In the genomic region with DNA sequence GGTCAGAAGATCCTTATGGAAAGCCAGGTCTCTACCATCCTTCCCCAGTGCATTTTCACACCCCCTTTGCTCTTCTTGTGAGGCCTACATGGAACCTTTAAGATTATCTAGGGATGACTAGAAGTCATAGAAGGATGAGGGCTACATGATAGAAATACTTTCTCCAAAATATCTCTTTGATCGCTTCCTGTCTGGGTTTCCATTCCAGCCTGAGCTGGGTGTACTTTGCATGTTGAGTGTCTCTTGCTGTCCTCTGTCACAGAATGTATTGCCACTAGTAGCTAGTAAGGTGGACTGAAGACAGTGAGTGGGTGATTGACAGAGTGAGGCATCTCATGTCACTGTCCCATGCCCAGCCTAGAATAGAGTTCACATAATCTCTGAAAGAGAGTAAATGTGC, we compare ENCODE assay signal across 42 mouse cellular contexts. TPM values are rescaled to one million over a fixed set of nuclear protein-coding genes. Genes with fewer than 3 reads are reported as not detected.
"Had no signal": no experiment of that assay in that cellular context is flagged by ENCODE, and none has a peak within 500 bp of the region (broad histone marks: within the 10 kb centered on the region; RNA-seq: fewer than 3 reads in every experiment).

No protein-coding gene starts in this region.

- H3K9ac ChIP-seq: heart, embryonic 13.5 days; heart, embryonic 15.5 days; hindbrain, embryonic 12.5 days; hindbrain, embryonic 13.5 days; hindbrain, embryonic 14.5 days; hindbrain, embryonic 15.5 days; intestine, embryonic 15.5 days; kidney, embryonic 15.5 days had no signal

- H3K4me3 ChIP-seq: heart, embryonic 10.5 days; heart, embryonic 13.5 days; heart, embryonic 15.5 days; hindbrain, embryonic 10.5 days; hindbrain, embryonic 12.5 days; hindbrain, embryonic 13.5 days; hindbrain, embryonic 15.5 days; intestine, embryonic 15.5 days; kidney, embryonic 15.5 days; layer of hippocampus, adult 2 months had no signal

- H3K27ac ChIP-seq: heart, embryonic 10.5 days; heart, embryonic 13.5 days; heart, embryonic 15.5 days; hindbrain, embryonic 10.5 days; hindbrain, embryonic 12.5 days; hindbrain, embryonic 13.5 days; hindbrain, embryonic 14.5 days; hindbrain, embryonic 15.5 days; hindbrain, postnatal 0 days; intestine, embryonic 15.5 days; kidney, embryonic 15.5 days; kidney, postnatal 0 days; layer of hippocampus, adult 2 months had no signal

- DNase-seq: heart, postnatal 10 days; heart, postnatal 14 days; heart, postnatal 36 days; heart, postnatal 4 days; kidney, adult 11 months; kidney, adult 18-20 months; kidney, adult 2 months; kidney, adult 8-10 months; kidney, adult 9 months; kidney, postnatal 10 days; kidney, postnatal 14 days; kidney, postnatal 25 days; kidney, postnatal 36 days; kidney, postnatal 4 days; layer of hippocampus, adult 9-11 months; layer of hippocampus, postnatal 36 days had no signal

- ATAC-seq: hindbrain, embryonic 16.5 days; hindbrain, postnatal 0 days; inflammation-experienced regulatory T-cells, adult 6 months; intestine, embryonic 15.5 days; intestine, embryonic 16.5 days; intestine, postnatal 0 days had no signal

- H3K27me3 ChIP-seq: heart, embryonic 13.5 days; heart, embryonic 15.5 days; hindbrain, embryonic 12.5 days; hindbrain, embryonic 13.5 days; hindbrain, embryonic 15.5 days; intestine, embryonic 15.5 days; kidney, embryonic 15.5 days had no signal

- H3K36me3 ChIP-seq: heart, embryonic 10.5 days; heart, embryonic 13.5 days; heart, embryonic 15.5 days; hindbrain, embryonic 10.5 days; hindbrain, embryonic 12.5 days; hindbrain, embryonic 13.5 days; hindbrain, embryonic 15.5 days; intestine, embryonic 15.5 days; kidney, embryonic 15.5 days had no signal

- H3K4me2 ChIP-seq: heart, embryonic 11.5 days; heart, embryonic 15.5 days; hindbrain, embryonic 12.5 days; hindbrain, embryonic 13.5 days; hindbrain, embryonic 14.5 days; hindbrain, embryonic 15.5 days; intestine, embryonic 15.5 days; kidney, embryonic 15.5 days had no signal

- H3K9me3 ChIP-seq: heart, embryonic 10.5 days; heart, embryonic 13.5 days; heart, embryonic 15.5 days; hindbrain, embryonic 10.5 days; hindbrain, embryonic 12.5 days; hindbrain, embryonic 13.5 days; hindbrain, embryonic 15.5 days; intestine, embryonic 15.5 days; kidney, embryonic 15.5 days had no signal

- H3K4me1 ChIP-seq: heart, embryonic 15.5 days; hindbrain, embryonic 10.5 days; hindbrain, embryonic 12.5 days; hindbrain, embryonic 13.5 days; hindbrain, embryonic 15.5 days; intestine, embryonic 15.5 days; kidney, embryonic 15.5 days had no signal

RNA-seq across cellular contexts. Expression of a gene that starts 36.6 kb away (rescaled TPM):
- total RNA-seq: heart, postnatal 10 days; heart, postnatal 14 days; heart, postnatal 25 days; heart, postnatal 36 days; heart, postnatal 4 days; hindbrain, postnatal 0 days; layer of hippocampus, adult 18-20 months; layer of hippocampus, adult 2 months; layer of hippocampus, postnatal 25 days; layer of hippocampus, postnatal 36 days; left cerebral cortex, adult 18-20 months had no signal
- polyA plus RNA-seq: heart, embryonic 10.5 days; heart, embryonic 11.5 days; heart, embryonic 14.5 days; heart, embryonic 15.5 days; heart, postnatal 0 days; hindbrain, postnatal 0 days; inflammation-experienced regulatory T-cells, adult 6 months; kidney, embryonic 14.5 days; kidney, embryonic 15.5 days; kidney, embryonic 16.5 days; kidney, postnatal 0 days had no signal
